Mouse (Mus musculus): ENCODE measurements at regions not wholly inside any gene's neighbourhood (a gene's known extent, or its start where the extent isn't known, plus 50 kb on each side); places are given as distances from the start of the nearest gene placed in this dataset.

GRCm38 (mm10) chr3:38569001-38569400, 84.4 kb upstream of the Ankrd50 start:
- TF ChIP-seq CTCF (IDR thresholded peaks at IDR 0.05; ENCODE audit: low read depth) (no peak), EP300 (IDR thresholded peaks at IDR 0.05; ENCODE audit: low read depth) (no peak)
